Mouse (Mus musculus) left cerebral cortex, postnatal 25 days (tissue): Measurements from ENCODE around the gene Olfr109. TPM values are rescaled to one million over a fixed set of nuclear protein-coding genes. Genes with fewer than 3 reads are reported as not detected.

Experiments used
- DNase-seq, 2 experiments: peaks; one replicate each; pipeline ENCODE4 v3.0.0; 2022; ENCODE audit warnings: low spot score in 2 of 2, mixed read lengths in 1 of 2
- intact Hi-C: fragments of 180-260 bp; cut with DNase I; formaldehyde crosslinking; loops from one replicate; pipeline ENCODE4 v1.15.1; 2025
- total RNA-seq, 2 experiments: library from RNA; stranded (reverse); gene quantifications; 2 replicates each; pipeline ENCODE4 v1.2.3; 2021

Gene Olfr109
- not detected for total RNA-seq

DNA sequence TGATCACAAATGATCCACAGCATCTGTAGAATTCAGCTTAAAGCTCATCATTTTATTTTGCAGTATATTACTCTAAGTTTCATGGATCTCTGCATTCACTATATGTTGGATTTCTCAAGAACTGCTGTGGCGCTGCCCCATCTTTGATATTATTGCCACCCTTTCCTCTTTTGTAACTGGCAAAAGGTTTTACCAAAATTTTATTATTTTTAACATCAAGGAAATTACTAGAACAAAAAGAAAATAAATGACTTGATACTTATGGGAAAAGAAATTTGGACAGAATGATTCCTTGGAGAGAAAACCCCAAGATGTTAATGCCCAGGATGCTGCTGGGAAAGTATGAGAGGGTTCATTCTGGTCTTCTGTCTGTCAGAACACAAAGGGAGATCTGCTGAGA is at the start of gene Olfr109:
Gene Olfr109, plus strand, starts transcription at position 301 of the 400 bp plus-strand sequence.
- intact Hi-C loops = no loop called here

DNA sequence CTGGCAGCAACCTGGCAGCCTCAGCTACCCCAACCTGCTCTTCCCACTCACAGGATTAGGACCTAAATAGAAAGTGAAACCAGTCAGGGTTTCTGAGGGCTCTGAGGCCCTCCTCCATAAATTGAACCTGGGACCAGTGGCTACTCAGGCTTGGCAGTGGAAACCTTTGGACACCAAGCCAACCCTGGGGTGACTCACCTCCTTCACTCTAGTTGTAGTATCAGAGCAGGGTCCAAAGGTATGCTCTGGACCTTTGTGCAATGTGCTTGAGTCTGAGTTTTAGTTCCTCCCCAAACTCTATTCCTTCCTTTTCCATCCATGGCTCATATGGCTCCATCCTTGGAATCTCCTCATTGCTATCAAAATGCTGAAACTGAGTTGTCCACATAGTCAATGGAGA is 45.3 kb upstream of the Olfr109 start:
- intact Hi-C loops = no loop called here
- DNase-seq = no peak

More for the DNA sequence above, at the start of gene Olfr109:
- DNase-seq = no peak

- no peak for DNase-seq
- intact Hi-C loops = no loop called here
Measured at GRCm38 (mm10) chr17:37445180-37445579, 13.5 kb upstream of the Olfr109 start, which contains the start of gene Olfr108. Olfr108 (plus strand) TSS chr17:37445480.

- intact Hi-C loops = no loop called here
- DNase-seq = no peak
Measured at GRCm38 (mm10) chr17:37483452-37483851, 24.7 kb downstream of the Olfr109 start, which contains the start of gene H2-M2. H2-M2 (minus strand) TSS chr17:37483552.

DNA sequence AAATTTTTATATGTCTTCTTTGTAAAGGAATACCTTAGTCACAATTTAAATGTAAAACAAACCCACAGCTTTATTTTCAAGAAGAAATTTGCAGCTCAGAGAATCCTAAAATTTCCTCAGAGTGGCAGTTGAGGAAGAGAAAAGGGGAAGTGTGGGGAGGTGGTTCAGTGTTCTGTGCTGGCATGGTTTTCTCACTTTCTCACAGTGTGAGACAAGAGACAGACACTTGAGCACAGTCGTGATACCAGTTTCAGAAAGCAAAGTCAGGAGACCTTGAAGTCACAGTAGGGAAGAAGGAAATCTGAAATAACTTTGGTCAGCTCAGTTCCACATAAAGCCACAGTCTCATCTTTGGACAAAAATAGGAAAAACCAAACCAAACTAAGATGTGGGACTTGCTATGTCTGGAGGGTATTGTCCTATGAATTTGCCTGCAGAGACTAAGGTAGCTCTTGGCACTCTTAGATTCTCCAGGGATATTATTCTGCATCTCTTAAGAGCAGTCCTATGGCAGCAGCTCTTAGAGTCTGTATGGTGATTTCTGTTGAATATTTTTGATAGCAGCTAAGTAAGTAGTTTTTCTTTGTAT is 33.3 kb downstream of the Olfr109 start, which contains the start of gene Olfr110:
Gene Olfr110, plus strand, starts transcription at position 539 of the 589 bp plus-strand sequence.
- intact Hi-C loops = no loop called here
- DNase-seq = peak in 1 of 2 experiments; percentile 25

DNA sequence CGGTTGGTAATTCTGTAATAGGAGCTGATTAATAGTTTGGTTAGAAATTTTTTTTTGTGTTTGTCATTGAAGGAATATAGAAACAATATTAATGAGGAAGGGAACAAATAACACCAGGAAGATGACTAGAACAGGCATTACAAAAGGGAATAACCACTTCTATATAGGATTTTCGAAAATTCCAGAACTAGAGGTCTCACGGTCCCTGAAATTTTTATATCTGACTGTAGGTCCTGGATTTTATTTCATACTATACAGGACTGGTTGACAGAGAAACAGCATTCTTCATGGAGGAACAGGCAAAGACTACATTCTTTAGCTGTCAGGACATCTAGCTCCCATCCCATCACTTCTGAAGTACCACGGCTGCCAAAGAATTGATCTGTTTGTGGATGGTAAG is 49.0 kb downstream of the Olfr109 start, which contains the start of gene Olfr111:
Gene Olfr111, plus strand, starts transcription at position 301 of the 400 bp plus-strand sequence.
- intact Hi-C loops = no loop called here
- no peak for DNase-seq

Other genes starting within 250 kb of the Olfr109 start
- gene Olfr95, start 245.8 kb upstream of the Olfr109 start, total RNA-seq = not detected
- gene Olfr96, start 238.8 kb upstream of the Olfr109 start, total RNA-seq = not detected
- gene Olfr97, start 221.6 kb upstream of the Olfr109 start, total RNA-seq = not detected
- not detected for gene Olfr98, start 195.2 kb upstream of the Olfr109 start, total RNA-seq
- gene H2-M3, start 188.7 kb upstream of the Olfr109 start, total RNA-seq = 1 to 10 TPM; 2.4 to 2.5 TPM
- not detected for gene Olfr99, start 175.5 kb upstream of the Olfr109 start, total RNA-seq
- gene Olfr101, start 154.6 kb upstream of the Olfr109 start, total RNA-seq = not detected
- not detected for gene Olfr102, start 141.9 kb upstream of the Olfr109 start, total RNA-seq
- not detected for gene Olfr103, start 119.2 kb upstream of the Olfr109 start, total RNA-seq
- gene Olfr104-ps, start 99.3 kb upstream of the Olfr109 start, total RNA-seq = not detected
- not detected for gene Olfr105-ps, start 79.9 kb upstream of the Olfr109 start, total RNA-seq
- gene Olfr106-ps, start 68.5 kb upstream of the Olfr109 start, total RNA-seq = not detected
- gene Olfr107, start 59.7 kb upstream of the Olfr109 start, total RNA-seq = not detected
- not detected for gene Olfr108, start 13.4 kb upstream of the Olfr109 start, total RNA-seq
- not detected for gene H2-M2, start 24.6 kb downstream of the Olfr109 start, total RNA-seq
- gene Olfr110, start 33.6 kb downstream of the Olfr109 start, total RNA-seq = not detected
- gene Olfr111, start 49.1 kb downstream of the Olfr109 start, total RNA-seq = not detected
- not detected for gene Olfr112, start 110.5 kb downstream of the Olfr109 start, total RNA-seq
- not detected for gene Olfr113, start 118.7 kb downstream of the Olfr109 start, total RNA-seq
- not detected for gene Olfr114, start 133.8 kb downstream of the Olfr109 start, total RNA-seq
- gene Olfr115, start 168.2 kb downstream of the Olfr109 start, total RNA-seq = not detected
- gene Olfr116, start 168.3 kb downstream of the Olfr109 start, total RNA-seq = not detected
- gene Olfr117, start 204.9 kb downstream of the Olfr109 start, total RNA-seq = not detected
- gene Olfr118, start 208.1 kb downstream of the Olfr109 start, total RNA-seq = not detected
- not detected for gene Olfr119, start 237.6 kb downstream of the Olfr109 start, total RNA-seq